Mouse (Mus musculus) cerebellum, adult 2 months (tissue): ENCODE measurements around the gene Ube2d2b.

Experiments
- CTCF ChIP-seq: fragments of 200-500 bp; IDR thresholded peaks from 2 replicates; pipeline ENCODE4 v1.5.1; 2011; ENCODE audit warnings: low read depth, mild to moderate bottlenecking, control low read depth, low read length, moderate library complexity, borderline replicate concordance; ENCODE audit not compliant: insufficient read depth
- POLR2A ChIP-seq: fragments of 200-500 bp; IDR thresholded peaks from 2 replicates; pipeline ENCODE4 v1.6.1; 2011; ENCODE audit warnings: low read length, control low read depth, borderline replicate concordance; ENCODE audit not compliant: insufficient read depth

GRCm38 (mm10) chr5:107869701-107870100 lies 39.8 kb downstream of the Ube2d2b start:
- no peak for TF ChIP-seq CTCF
- no peak for TF ChIP-seq POLR2A
